Mouse (Mus musculus) lung, postnatal 14 days (tissue): ENCODE results near the gene Hexim1.

ENCODE experiments used
- DNase-seq: peaks from one replicate; pipeline ENCODE4 v3.0.0; 2021

Gene Hexim1

GRCm38 (mm10) chr11:103098531-103099190 lies 17.4 kb upstream of the Hexim1 start:
- no peak for DNase-seq

DNA sequence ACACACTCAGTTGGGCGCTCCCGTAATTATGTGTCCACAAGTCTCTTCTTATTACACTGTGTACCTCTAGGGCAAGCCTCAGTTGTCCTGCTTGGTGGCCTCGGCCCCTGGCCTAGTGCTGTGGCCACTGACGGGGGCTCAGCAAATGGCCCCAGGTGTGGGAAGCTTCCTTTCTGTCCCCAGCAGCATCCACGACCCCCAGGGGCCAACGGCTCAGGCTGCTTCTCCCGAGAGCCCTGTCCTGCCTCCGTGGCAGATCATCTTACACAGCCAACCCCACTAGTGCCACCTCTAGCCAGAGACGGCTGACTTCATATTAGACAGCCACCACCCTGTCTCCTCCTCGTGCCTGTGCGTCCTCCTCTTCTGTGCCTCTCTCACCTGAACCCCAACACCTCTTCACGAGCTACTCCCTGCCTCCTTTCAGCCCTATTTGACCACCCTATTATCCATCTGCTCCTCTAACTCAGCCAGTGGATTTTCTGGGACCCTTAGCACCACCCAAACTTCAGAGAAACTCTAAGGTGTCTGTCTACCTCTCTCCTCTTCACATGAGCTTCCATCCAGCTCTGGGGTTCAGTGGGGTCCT lies 16.6 kb upstream of the Hexim1 start:
- DNase-seq, result no peak

- DNase-seq, result no peak
These were observed 15.7 kb upstream of the Hexim1 start for GRCm38 (mm10) chr11:103100361-103100760.

GRCm38 (mm10) chr11:103101481-103101865 lies 14.6 kb upstream of the Hexim1 start, which contains the start of the genes Plcd3 and Acbd4:
TSS of gene Plcd3 (minus strand) at chr11:103101658.
TSS of gene Acbd4 (plus strand) at chr11:103101682.
- peak; percentile 88 for DNase-seq

DNA sequence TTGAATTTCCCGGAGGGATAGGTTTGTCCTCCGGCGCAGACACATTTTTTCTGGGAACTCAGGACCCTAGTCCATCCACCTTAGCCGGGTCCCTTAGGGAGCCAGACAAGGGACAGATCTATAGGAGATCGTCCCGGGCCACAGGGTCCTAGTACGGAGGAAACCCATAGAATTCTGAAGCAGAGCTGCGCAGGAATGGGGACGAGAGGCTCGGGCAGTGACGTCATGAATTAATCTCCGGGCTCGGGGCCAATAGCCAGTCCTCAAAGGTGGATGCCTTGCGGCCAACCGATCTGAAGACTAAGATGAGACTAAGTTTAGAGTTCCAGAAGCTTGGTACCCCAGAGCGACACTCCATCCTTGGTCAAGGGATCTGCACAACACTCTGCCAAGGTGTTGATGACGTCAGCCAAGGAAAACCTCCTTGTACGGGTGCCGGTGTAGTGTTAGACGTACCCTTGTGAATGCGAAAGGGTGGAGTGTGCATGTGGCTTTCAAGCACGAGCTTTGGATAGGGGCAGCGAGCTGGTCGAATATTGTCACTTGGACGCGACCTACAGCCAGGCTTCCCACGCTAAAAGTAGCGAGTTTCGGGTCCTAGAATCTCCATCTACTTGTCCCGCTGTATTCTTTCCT lies 14.0 kb upstream of the Hexim1 start:
- DNase-seq, result peak; percentile 82

DNA sequence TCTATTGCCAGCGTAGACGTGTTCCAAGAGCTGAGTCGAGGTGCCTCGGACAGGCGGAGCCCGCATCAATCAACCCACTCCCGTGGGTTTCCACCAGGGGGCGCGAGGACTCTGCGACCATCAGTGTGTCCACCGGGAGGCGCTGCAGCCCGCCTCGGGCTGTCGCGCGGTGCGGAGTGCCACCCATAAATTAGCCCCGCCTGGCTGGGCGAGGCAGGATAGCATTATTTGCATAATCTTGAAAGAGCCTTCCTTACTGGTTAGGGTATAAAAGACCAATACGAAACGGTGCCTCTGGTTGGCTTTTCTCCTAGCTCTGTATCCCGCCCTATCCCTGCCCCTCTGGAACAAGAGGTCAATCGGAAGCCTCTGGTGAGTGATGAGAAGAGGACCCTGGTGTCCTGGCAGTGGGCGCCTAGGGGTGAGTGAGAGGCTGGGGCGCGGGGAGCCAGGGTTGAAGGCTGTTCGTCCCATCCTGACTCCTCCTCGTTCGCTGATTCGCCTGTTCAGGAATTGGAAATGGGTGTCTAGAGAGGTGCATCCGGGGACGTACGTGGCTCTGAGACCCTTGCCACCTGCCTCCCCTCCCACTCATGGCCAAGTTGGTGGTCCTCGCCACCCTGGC lies 13.2 kb upstream of the Hexim1 start:
- DNase-seq, result peak; percentile 99

GRCm38 (mm10) chr11:103103621-103104020 lies 12.4 kb upstream of the Hexim1 start:
- DNase-seq, result no peak

DNA sequence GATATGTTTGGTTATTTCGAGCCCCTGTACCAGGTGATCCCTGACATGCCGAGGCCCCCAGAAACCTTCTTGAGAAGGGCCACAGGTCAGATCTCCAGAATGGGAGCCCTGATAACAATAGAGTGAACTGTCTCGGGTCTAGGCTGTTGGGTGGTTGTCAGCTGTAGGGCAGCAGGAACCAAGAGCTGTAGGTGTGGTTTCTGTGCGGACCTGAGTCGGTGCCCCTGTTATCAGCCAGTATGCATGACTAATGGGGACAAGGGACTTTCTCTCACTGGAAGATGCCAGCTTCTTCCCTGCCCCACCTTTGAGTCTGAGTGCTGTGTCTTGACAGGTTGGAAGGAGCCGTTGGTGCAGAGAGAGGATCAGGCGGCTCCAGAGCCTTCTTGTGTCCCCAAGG lies 11.6 kb upstream of the Hexim1 start:
- DNase-seq, result no peak

GRCm38 (mm10) chr11:103105180-103105725 lies 10.8 kb upstream of the Hexim1 start:
- no peak for DNase-seq

DNA sequence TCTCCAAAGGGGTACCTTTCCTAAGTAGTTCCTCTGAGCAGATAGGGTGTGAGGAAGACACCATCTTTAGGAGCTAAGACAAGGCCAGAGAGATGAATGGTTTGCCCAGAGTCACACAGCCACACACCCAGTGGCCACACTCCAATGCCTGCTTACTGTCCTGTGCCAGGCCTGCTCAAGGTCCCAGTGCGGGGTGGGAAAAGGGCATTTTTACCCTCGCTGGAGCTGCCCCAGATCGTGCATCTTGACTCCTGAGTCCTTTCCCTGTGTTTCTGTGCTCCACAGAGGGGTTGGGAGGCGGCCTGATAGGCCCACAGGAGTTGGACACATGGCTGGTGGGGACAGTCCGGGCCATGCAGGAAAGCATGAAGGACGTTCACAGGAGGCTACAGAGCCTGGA lies 10.2 kb upstream of the Hexim1 start:
- no peak for DNase-seq

DNA sequence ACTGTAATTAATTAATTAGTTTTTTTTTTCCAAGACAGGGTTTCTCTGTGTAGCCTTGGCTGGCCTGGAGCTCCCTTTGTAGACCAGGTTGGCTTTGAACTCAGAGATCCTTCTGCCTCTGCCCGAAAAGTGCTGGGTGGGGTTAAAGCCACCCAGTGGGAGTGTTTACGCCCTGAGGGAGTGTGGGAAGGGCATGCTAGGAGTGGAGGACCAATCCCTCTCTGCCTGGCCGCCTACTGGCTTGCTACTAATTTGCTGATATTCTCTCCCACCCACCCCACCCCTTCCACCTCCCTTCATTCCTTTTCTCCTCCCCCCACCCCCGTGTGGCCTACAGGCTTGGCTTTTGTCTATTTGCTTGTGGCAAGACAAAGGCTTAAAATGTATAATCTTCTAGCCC lies 9.6 kb upstream of the Hexim1 start:
- no peak for DNase-seq

DNA sequence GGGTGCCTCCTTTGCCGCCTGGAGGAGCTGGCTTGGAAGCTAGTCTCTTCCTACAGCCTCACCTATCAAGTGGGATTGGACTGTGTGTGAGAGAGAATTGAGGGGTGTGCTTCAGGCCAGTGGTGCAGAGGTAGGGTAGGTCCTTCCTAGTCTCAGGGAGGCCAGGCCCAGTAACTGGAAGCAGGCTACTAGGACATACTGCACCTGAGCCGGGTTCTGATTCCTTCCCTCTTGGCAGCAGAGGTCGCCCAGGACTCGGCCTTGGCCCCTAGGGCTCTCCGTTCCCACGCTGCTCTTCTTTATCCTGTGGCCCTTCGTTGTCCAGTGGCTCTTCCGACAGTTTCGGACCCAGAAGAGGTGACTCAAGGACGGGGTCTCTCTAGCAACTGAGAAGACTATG lies 4.7 kb upstream of the Hexim1 start:
- DNase-seq, result no peak

GRCm38 (mm10) chr11:103111881-103112551 lies 4.0 kb upstream of the Hexim1 start:
- DNase-seq, result peak; percentile 75

- no peak for DNase-seq
These were observed 3.5 kb upstream of the Hexim1 start for GRCm38 (mm10) chr11:103112552-103112912.

- DNase-seq, result no peak
These were observed 3.0 kb upstream of the Hexim1 start for GRCm38 (mm10) chr11:103113005-103113404.

DNA sequence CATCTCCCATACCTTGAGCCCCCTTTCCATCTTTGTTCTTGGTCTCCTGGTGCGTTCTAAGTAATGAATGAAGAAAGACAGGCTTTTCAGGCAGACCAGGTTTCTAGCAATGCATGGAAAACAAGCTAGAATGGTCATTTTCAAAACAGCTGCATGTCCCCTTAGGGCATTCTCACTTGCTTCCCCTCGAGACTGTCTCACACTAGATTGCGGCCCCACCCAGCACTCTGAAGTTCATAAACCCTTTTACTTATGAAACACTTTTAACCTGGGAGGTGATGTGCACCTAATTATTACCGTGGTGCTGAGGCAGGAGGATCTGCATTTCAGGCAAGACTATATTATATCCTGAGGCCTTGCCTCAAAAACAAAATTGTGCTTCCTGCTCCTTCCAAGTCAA lies 2.3 kb upstream of the Hexim1 start:
- DNase-seq, result no peak

DNA sequence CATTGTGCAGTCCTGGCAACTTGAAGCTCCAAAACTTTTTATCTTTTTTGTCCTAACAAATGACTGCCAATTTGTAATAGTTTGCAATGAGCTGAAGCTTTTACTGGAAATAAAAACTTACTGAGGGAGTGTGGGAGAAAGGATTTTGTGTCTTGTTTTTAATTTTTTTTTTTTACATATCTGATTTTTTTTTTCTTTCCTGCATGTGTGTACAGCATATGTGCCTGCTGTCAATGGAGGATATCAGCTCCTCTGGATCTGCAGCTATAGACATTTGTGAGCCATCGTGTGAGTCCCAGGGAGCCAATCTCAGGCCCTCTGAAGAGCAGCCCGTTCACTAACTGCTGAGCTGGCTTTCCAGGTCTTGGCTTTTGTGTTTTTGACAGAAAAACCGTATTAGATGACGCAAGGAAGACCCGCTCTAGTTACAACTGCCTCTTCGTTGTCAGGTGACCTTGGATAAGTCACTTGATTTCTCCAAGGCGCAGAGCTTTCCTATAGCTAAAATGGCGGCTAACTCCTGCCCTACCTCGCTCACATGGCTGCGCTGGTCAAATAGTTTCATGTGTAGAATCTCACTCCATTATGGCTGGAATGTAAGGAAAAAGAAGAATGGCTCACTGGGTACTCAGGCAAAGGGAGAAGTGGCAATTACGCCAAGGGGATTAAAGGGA lies 1.6 kb upstream of the Hexim1 start:
- DNase-seq, result no peak

DNA sequence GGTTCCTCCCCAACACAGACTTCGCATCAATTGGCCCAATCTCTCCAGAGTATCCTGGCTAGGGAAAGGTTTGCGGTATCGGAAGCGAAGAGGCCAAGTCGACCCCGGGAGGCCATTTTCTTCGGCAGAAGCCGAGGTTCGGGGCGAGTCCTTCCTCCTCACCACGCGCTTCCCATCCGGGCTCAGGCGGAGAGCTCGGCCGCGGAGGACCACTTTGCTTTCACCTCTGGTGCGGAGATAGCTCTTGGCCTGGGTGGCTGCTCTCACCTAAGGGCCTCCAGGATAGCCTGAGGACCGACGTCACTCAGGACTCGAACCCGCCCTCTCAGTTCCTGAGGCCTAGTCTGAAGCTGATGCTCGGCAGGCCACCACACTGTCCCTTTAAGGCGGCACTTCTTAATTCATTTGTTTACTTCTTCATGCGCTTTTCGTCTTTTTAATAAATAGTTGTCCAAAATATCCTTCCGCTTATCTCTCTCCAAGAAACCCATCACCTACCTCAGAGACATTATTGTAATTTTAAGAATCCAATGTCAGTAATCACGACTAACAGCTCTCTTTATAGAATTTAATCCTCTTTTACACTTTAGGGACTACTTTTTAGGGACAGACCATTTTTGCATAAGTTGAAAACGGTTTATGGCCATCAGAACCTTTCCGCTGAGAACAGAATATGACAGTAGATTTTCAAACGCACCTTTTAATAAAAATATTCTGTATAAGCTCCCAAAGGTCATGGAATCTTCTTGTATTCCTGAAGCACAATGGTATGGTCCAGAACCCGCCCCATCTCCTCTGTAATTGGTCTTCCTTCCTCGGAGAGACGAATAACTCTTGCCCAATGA lies 646 bp upstream of the Hexim1 start:
- peak; percentile 81 for DNase-seq

DNA sequence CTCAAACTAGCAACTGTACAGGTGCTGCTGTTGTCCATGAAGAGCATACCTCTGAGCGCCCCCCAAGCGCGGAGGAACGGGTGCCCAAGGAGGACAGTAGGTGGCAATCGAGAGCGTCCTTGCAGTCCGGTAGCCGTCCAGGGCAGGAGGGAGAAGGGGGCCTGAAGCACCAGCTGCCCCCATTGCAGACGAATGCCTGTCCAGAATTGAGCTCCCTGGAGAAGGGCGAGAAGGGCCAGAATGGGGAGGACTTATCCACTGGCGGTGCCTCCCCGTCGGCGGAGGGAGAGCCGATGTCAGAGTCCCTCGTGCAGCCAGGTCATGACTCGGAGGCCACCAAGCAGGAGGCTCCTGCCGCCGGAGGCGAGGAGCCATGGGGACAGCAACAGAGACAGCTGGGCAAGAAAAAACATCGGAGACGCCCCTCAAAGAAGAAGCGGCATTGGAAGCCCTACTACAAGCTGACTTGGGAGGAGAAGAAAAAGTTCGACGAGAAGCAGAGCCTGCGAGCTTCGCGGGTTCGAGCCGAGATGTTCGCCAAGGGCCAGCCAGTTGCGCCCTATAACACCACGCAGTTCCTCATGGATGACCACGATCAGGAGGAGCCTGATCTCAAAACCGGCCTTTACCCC lies 1.0 kb downstream of the Hexim1 start:
- peak; percentile 84 for DNase-seq

GRCm38 (mm10) chr11:103117591-103118009 lies 1.6 kb downstream of the Hexim1 start:
- DNase-seq, result peak; percentile 53

GRCm38 (mm10) chr11:103118866-103119265 lies 2.8 kb downstream of the Hexim1 start:
- DNase-seq, result no peak
